Mouse (Mus musculus) left cerebral cortex, adult 18-20 months (tissue): ENCODE measurements around the gene Tubb2b. TPM values are rescaled to one million over a fixed set of nuclear protein-coding genes. Genes with fewer than 3 reads are reported as not detected.

Source experiments
- total RNA-seq, 2 experiments: library from RNA; stranded (reverse); gene quantifications; 2 replicates each; pipeline ENCODE4 v1.2.3; 2021

The Tubb2b gene
- total RNA-seq, 2 experiments from 2014 or later, result 169 to 171 TPM

Other genes starting within 250 kb of the Tubb2b start
- 1 to 10 TPM; 1.1 to 1.2 TPM for gene Serpinb6c, start 224.8 kb downstream of the Tubb2b start, total RNA-seq
- gene Nqo2, start 165.8 kb downstream of the Tubb2b start, total RNA-seq, result 1 to 10 TPM; 6.2 to 6.7 TPM
- gene Ripk1, start 128.1 kb downstream of the Tubb2b start, total RNA-seq, result 1 to 10 TPM; 5.2 to 5.8 TPM
- gene Serpinb6a, start 127.7 kb downstream of the Tubb2b start, total RNA-seq, result 10 to 100 TPM; 39.4 to 40.8 TPM
- gene Bphl, start 92.9 kb downstream of the Tubb2b start, total RNA-seq, result 10 to 100 TPM; 44.4 to 50.6 TPM
- gene Tubb2a, start 52.5 kb downstream of the Tubb2b start, total RNA-seq, result 100 to 1,000 TPM; 781 to 791 TPM
- 10 to 100 TPM; 17.0 to 20.6 TPM for gene Psmg4, start 32.5 kb upstream of the Tubb2b start, total RNA-seq
- 10 to 100 TPM; 48.5 to 54.7 TPM for gene Slc22a23, start 214.7 kb upstream of the Tubb2b start, total RNA-seq